Mouse (Mus musculus) erythroblast, embryonic 14.5 days (primary cell): ENCODE data around the gene Gps2. TPM values are rescaled to one million over a fixed set of nuclear protein-coding genes. Genes with fewer than 3 reads are reported as not detected.

Experiments used
- H3K27me3 ChIP-seq: 2 replicates; pipeline ENCODE4 v1.6.1; 2012; ENCODE audit warnings: inconsistent platforms; ENCODE audit not compliant: control insufficient read depth
- H3K36me3 ChIP-seq: 2 replicates; pipeline ENCODE4 v1.6.1; 2012; ENCODE audit warnings: mild to moderate bottlenecking, inconsistent platforms; ENCODE audit not compliant: control insufficient read depth
- H3K4me1 ChIP-seq: 2 replicates; pipeline ENCODE4 v1.6.1; 2012; ENCODE audit warnings: inconsistent platforms; ENCODE audit not compliant: control insufficient read depth
- H3K4me3 ChIP-seq: replicated peaks from 2 replicates; pipeline ENCODE3; 2012; ENCODE audit warnings: moderate library complexity, mild to moderate bottlenecking, inconsistent platforms
- H3K9me3 ChIP-seq: 2 replicates; pipeline ENCODE4 v1.6.1; 2012; ENCODE audit warnings: low read length, inconsistent platforms, mixed read lengths; ENCODE audit not compliant: control insufficient read depth
- GATA1 ChIP-seq: IDR thresholded peaks from 2 replicates; pipeline ENCODE4 v1.6.1; 2012; ENCODE audit warnings: low read length, inconsistent platforms, mixed read lengths
- TAL1 ChIP-seq: IDR thresholded peaks from 3 replicates; pipeline ENCODE4 v1.6.1; 2012; ENCODE audit warnings: low read length, inconsistent platforms, mixed read lengths
- polyA plus RNA-seq: library from polyadenylated mRNA; stranded (reverse); fragments of >175 nt; gene quantifications from 2 replicates; pipeline ENCODE4 v1.2.3, GENCODE M21; 2012

Gene Gps2
- polyA plus RNA-seq, 1 experiment, result 90.4 TPM

DNA sequence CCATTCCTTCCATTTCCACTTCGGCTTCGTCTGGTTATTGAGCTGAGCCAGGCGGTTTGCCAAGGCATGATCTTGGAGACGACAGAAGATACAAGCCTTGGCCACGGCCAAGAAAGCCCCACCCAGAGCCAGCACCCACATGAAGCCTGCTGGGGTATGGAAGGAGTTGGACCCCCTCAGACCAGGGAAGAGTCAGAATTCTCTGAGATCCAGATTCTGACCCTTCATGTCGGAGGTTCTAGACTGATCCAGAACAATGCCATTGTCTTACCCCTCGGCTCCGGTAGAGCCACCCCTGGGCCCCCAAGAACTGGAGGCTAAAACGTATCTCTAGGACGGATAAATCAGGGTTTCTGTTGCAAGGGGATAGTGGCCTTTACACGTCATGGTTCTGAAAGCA, 35.8 kb upstream of the Gps2 start, which contains the start of gene Tmem95:
TSS of gene Tmem95 (minus strand) at position 141 of the 400 bp plus-strand sequence.
- Histone ChIP-seq H3K4me3 (peak within 1 kb of the TSS; percentile 1), H3K36me3 (no peaks in the 10 kb centered on the region), H3K27me3 (peaks cover 13% of the 10 kb centered on the region), H3K9me3 (no peaks in the 10 kb centered on the region), H3K4me1 (peaks cover 86% of the 10 kb centered on the region)
- no peak for TF ChIP-seq TAL1
- no peak for TF ChIP-seq GATA1

DNA sequence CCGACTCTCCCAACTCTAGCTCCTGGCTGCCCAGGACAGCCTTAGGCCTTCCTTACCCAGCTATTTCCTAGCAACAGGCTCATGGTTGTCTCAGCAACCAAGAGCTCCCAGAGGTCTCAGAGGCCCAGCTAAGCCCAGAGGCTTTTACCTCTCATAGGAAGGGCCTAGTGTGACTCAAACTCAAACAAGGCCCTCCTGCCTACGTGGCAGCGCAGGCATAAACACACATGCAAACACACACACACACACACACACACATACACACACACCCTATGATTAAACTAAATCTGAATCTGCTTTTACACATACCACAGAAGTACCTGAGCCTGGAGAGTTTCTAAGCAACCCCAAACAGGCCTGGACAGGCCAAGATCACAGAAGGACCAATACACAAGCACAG, 35.3 kb upstream of the Gps2 start:
- no peaks in the 10 kb centered on the region for H3K9me3 ChIP-seq

DNA sequence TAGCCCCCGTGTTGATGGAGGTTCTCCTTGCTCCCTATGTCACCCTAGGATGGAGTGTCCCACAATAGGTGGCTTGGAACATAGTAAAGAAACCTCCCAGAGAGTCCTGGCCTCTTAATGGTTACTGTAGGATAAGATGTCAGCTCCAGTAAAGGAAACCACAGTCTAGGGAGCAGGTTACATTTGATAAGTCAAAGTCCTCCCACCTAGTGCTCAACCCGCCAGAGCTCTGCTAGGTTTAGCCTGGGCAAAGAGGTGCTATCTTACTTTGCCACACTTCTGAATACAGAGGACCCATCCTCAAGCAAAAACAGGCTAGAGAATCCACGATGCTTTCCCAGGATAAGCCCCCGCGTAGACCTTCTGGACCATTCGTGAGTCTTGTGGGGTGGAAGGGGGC, 34.7 kb upstream of the Gps2 start:
- Histone ChIP-seq H3K4me3 (peak overlapping the region; percentile 66), H3K9me3 (no peaks in the 10 kb centered on the region), H3K36me3 (no peaks in the 10 kb centered on the region), H3K27me3 (peaks cover 13% of the 10 kb centered on the region), H3K4me1 (peaks cover 90% of the 10 kb centered on the region)
- no peak for TF ChIP-seq TAL1
- no peak for TF ChIP-seq GATA1

More for the DNA sequence above, 35.3 kb upstream of the Gps2 start:
- Histone ChIP-seq H3K36me3 (no peaks in the 10 kb centered on the region), H3K4me3 (no peak overlapping the region), H3K4me1 (peaks cover 84% of the 10 kb centered on the region), H3K27me3 (peaks cover 13% of the 10 kb centered on the region)
- no peak for TF ChIP-seq GATA1
- no peak for TF ChIP-seq TAL1

DNA sequence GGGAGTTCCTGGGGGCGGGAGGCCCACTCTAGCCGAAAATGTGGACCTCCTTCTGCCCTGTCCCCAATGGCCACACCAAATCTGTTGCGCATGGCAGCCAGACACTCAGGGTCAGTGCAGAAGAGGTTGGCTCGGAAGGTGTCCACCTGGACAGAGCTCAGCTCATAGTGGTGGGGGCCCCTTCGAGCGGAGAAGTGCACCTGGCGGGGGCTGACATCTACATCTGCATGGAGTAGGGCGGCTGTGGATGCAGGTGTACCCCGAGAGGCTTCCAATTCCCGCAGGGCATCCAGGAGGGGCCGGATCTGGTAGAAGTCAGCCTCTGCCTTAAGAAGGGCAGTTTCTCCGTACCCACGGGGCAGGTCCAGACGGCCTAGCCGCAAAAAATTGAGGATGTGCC, 34.0 kb upstream of the Gps2 start:
- Histone ChIP-seq H3K4me3 (peak overlapping the region; percentile 66), H3K36me3 (no peaks in the 10 kb centered on the region), H3K4me1 (peaks cover 90% of the 10 kb centered on the region), H3K27me3 (peaks cover 13% of the 10 kb centered on the region), H3K9me3 (no peaks in the 10 kb centered on the region)
- TF ChIP-seq TAL1 (no peak), GATA1 (no peak)

DNA sequence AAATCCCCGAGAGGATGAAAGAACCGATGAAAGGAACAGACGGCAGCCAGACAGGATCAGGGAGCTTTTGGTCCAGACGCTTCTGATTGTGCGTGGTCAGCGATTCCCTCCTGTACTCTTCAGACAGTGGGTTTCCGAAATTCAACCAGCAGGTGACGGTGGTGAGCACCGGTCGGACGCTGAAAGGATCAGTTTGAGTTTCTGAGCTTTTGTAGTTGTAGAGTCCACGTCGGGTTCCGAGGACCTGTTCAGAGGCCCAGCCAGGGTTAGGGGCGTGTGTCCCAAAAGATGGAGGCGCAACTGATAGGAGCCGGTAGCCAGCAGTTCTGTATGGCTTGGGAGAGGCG, 33.2 kb upstream of the Gps2 start:
- Histone ChIP-seq H3K4me1 (peaks cover 91% of the 10 kb centered on the region), H3K4me3 (peak overlapping the region; percentile 66)

DNA sequence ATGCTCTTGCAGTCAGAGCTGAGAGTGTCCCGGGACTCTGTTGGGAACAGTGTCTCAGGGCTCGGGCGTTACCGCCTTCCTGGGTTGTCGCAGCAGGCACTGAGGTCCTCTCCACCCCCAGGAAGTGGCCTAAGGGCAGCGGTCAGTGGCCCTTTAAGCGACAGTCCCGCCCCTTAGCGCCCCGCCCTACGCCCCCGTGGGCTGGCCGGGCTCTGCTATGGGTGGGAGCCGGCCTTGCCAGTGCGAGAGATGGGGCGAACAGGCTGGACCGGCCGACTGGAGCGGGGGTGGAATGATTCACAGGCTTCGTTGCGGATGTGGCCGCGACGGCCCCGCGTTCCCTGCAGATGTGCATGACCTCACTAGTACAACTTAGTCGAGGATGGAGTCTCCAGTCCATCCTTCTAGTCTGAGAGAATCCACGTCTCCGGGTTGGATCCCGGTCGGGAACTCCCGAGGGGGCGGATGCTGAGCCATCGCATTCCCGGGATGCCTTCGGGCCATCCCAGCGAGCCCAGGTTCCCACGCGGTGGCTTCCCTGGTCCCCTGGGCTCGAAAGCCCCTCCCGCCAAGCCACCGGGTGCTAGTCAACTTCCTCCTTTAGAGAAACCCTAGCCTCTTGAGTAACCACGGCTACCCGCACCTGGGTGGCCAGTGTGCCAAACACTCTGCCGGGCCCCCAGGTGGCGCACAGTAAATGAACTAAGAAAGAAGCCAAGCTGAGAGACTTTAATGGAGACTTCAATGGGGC, 32.7 kb upstream of the Gps2 start, which contains the start of gene Kctd11:
TSS of gene Kctd11 (minus strand) at position 554 of the 751 bp plus-strand sequence.
- no peak for TF ChIP-seq TAL1
- TF ChIP-seq GATA1, result no peak
- Histone ChIP-seq H3K4me3 (peak within 1 kb of the TSS; percentile 66), H3K4me1 (peaks cover 91% of the 10 kb centered on the region), H3K27me3 (peaks cover 13% of the 10 kb centered on the region), H3K36me3 (no peaks in the 10 kb centered on the region), H3K9me3 (no peaks in the 10 kb centered on the region)

More for the DNA sequence above, 33.2 kb upstream of the Gps2 start:
- TF ChIP-seq GATA1, result no peak
- TF ChIP-seq TAL1, result no peak
- no peaks in the 10 kb centered on the region for H3K36me3 ChIP-seq
- H3K9me3 ChIP-seq, result no peaks in the 10 kb centered on the region
- peaks cover 13% of the 10 kb centered on the region for H3K27me3 ChIP-seq

DNA sequence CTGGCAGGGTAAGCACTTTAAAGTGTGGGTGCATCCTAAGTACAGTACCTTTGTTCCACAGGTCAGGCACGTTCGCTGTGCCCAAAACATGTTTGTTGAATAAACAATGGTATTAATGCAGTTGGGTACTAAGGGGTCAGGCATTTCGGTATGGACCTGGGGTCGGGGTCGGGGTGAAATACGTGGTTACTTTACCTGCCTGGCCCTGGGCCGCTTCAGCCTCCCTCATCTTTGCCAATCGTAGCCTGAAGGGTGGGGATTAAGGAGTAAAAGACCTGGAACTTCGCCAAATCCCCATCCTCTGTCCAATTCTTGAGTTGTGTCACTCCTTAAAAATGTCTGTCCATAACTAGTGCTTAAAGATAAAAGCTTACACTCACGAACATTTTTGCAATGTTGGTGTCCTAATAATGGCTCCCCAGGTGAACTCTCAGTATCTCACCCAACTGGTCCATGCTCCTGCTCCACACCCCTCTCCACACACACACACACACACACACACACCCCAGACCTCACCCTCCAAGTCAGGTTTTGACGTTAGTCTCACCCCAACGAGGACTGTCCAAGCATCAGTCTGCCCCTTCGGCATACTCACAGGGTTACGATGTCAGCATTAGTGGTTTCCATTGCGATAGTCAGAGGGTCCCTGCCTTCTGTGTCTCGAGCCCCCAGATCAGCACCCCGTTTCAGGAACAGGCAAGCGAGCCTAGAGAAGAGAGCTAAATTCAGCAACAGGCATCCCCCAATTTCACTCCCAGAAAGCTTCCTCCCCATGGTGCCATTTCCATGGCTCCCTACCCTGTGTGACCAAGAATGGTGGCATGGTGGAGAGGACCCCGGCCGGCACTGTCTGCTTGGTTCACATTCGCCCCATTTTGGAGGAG, 31.7 kb upstream of the Gps2 start:
- Histone ChIP-seq H3K4me3 (peak overlapping the region; percentile 66), H3K36me3 (no peaks in the 10 kb centered on the region), H3K4me1 (peaks cover 91% of the 10 kb centered on the region), H3K27me3 (peaks cover 13% of the 10 kb centered on the region), H3K9me3 (no peaks in the 10 kb centered on the region)
- TF ChIP-seq TAL1, result no peak
- TF ChIP-seq GATA1, result no peak

DNA sequence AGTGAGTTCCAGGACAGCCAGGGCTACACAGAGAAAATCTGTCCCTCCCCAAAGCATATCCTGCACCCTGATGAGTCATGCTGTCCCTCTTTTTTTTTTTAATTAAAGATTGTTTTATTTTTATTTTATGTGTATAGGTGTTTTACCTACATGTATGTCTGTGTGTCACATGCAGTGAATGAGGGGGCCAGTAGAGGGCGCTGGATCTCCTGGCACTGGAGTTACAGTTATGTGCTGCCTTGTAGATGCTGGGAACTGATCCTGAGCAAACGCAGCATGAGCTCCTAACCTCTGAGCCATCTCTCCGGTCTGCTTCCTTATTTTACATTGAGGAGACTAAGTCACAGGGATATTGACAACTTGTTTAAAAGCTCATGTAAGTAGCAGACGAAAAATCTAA, 30.6 kb upstream of the Gps2 start:
- Histone ChIP-seq H3K36me3 (no peaks in the 10 kb centered on the region), H3K4me1 (peaks cover 91% of the 10 kb centered on the region), H3K27me3 (peaks cover 13% of the 10 kb centered on the region), H3K9me3 (no peaks in the 10 kb centered on the region), H3K4me3 (no peak overlapping the region)
- TF ChIP-seq GATA1 (no peak), TAL1 (no peak)
